Mouse (Mus musculus) activated CD4-positive, CD25-positive, alpha-beta regulatory T cell, adult 9 weeks (primary cell): ENCODE data around the gene Ecm2. TPM values are rescaled to one million over a fixed set of nuclear protein-coding genes. Genes with fewer than 3 reads are reported as not detected.

Source experiments
- polyA plus RNA-seq: library from polyadenylated mRNA; unstranded; fragments of 100-300 nt; shearing (Covaris generic); gene quantifications from one replicate; pipeline ENCODE4 v1.2.1, GENCODE M21; 2017

The Ecm2 gene
- 0.31 TPM for polyA plus RNA-seq

DNA sequence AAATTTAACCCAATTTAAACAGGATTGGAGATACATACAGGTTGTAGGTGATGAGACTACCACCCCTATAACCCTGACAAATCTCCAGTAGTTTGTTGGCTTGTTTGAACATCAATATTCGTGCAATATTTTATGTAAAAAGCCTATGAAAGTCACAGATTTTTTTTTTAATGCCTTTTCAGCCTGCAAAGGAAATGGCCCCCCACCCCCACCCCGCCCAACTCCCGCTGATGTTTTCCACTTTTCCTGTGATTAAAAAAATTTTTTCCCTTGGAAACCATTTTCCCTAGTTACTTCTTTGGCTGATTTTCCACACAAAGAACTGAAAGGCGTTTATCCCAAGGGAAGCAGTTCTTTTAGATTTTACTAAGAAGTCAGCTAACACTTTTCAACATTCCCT is at the start of gene Ecm2:
Gene Ecm2 (plus strand): TSS at position 301 of the 400 bp plus-strand sequence.

GRCm38 (mm10) chr13:49492376-49493368 is 11.9 kb upstream of the Ecm2 start, which contains the start of gene Tes3-ps:
TSS of gene Tes3-ps (plus strand) at chr13:49493318.

DNA sequence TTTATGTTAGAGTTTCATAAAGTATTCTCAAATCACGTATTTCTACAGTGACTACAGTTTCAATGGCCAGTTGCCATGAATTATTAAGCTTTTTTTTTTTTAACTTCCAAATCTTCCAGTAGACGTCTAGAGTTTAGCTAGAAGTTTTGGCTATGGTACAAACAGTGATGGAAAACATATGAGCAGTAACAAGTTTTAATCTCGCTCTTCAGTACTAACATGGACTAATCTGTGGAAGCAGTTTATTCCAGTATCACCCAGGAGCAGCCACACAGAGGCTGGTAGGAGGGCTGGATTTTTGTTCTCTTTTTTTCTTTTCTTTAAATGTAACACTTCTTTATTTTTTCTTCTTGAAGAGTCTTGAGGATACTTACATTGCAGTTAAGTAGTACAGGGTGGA is 39.7 kb downstream of the Ecm2 start, which contains the start of gene Aspn:
Gene Aspn (plus strand): TSS at position 165 of the 400 bp plus-strand sequence.

GRCm38 (mm10) chr13:49581541-49582530 is 77.2 kb downstream of the Ecm2 start, which contains the start of gene Omd:
TSS of gene Omd (plus strand) at chr13:49582462.

Other genes with a start within 250 kb of the Ecm2 start
- gene Fgd3, start 184.5 kb upstream of the Ecm2 start, polyA plus RNA-seq, result 22.3 TPM
- gene Bicd2, start 163.2 kb upstream of the Ecm2 start, polyA plus RNA-seq, result 13.6 TPM
- 14.2 TPM for gene Ippk, start 83.6 kb upstream of the Ecm2 start, polyA plus RNA-seq
- 4.5 TPM for gene Tes3-ps, start 11.5 kb upstream of the Ecm2 start, polyA plus RNA-seq
- gene Aspn, start 39.6 kb downstream of the Ecm2 start, polyA plus RNA-seq, result not detected
- 0.17 TPM for gene Omd, start 77.7 kb downstream of the Ecm2 start, polyA plus RNA-seq
- 0.17 TPM for gene Ogn, start 103.2 kb downstream of the Ecm2 start, polyA plus RNA-seq
- 3.1 TPM for gene Cenpp, start 148.0 kb downstream of the Ecm2 start, polyA plus RNA-seq
- 52.5 TPM for gene Nol8, start 148.3 kb downstream of the Ecm2 start, polyA plus RNA-seq
- gene Iars, start 177.3 kb downstream of the Ecm2 start, polyA plus RNA-seq, result 60.7 TPM